Mouse (Mus musculus) liver, embryonic 14.5 days (tissue): ENCODE data around the gene Gm5965. TPM values are rescaled to one million over a fixed set of nuclear protein-coding genes. Genes with fewer than 3 reads are reported as not detected.
"Not testable (repeated sequence)": the region's sequence is repeated elsewhere in the genome, so short reads cannot be mapped to it uniquely, and the experiment has no call there.

Experiments
- ATAC-seq: fragments of 200-750 bp; cut with Nextera tagmentation; 2 replicates; pipeline ENCODE4 v1.8.0; 2017; ENCODE audit warnings: moderate number of reproducible peaks, mild to moderate bottlenecking, moderate library complexity; ENCODE audit not compliant: insufficient read depth
- DNase-seq, 3 experiments: peaks; one replicate each; pipeline ENCODE4 v3.0.0-alpha.2; 2012 to 2013; ENCODE audit warnings: low read depth in 3 of 3, low spot score in 3 of 3
- H3K27ac ChIP-seq: fragments of 300-500 bp; sonication (generic); 2 replicates; pipeline ENCODE4 v1.5.1; 2014; ENCODE audit warnings: moderate library complexity, mild to moderate bottlenecking, control low read depth, inconsistent platforms
- H3K27me3 ChIP-seq: fragments of 300-500 bp; sonication (generic); 2 replicates; pipeline ENCODE4 v1.6.1; 2014; ENCODE audit warnings: mild to moderate bottlenecking, low read length, moderate library complexity; ENCODE audit not compliant: control insufficient read depth, insufficient read depth
- H3K36me3 ChIP-seq: fragments of 300-500 bp; sonication (generic); replicated peaks from 2 replicates; pipeline ENCODE4 v1.6.1; 2014; ENCODE audit warnings: low read depth; ENCODE audit not compliant: control insufficient read depth, insufficient read depth
- H3K4me1 ChIP-seq, 2 experiments: fragments of 200-500 bp in 1 of 2; fragments of 300-500 bp in 1 of 2; sonication (generic) in 1 of 2; replicated peaks; 2 replicates each; pipeline ENCODE4 v1.6.1; 2012 to 2014; ENCODE audit warnings: antibody characterized with exemption in 1 of 2, inconsistent platforms in 1 of 2, low read length in 1 of 2; ENCODE audit not compliant: control insufficient read depth in 2 of 2, insufficient read depth in 2 of 2
- H3K4me2 ChIP-seq: fragments of 300-500 bp; sonication (generic); 2 replicates; pipeline ENCODE4 v1.6.1; 2014; ENCODE audit warnings: low read depth, mild to moderate bottlenecking, control low read depth, moderate library complexity
- H3K4me3 ChIP-seq, 2 experiments: fragments of 200-500 bp in 1 of 2; fragments of 300-500 bp in 1 of 2; sonication (generic) in 1 of 2; 2 replicates each; pipeline ENCODE4 v1.5.1; 2012 to 2014; ENCODE audit warnings: low read depth in 2 of 2, low read length in 2 of 2, mild to moderate bottlenecking in 2 of 2, control low read depth in 1 of 2, inconsistent platforms in 1 of 2, moderate library complexity in 1 of 2; ENCODE audit not compliant: insufficient read depth in 1 of 2
- H3K9ac ChIP-seq: fragments of 300-500 bp; sonication (generic); replicated peaks from 2 replicates; pipeline ENCODE4 v1.6.1; 2014; ENCODE audit warnings: mild to moderate bottlenecking, control low read depth, moderate library complexity
- H3K9me3 ChIP-seq: fragments of 300-500 bp; sonication (generic); 2 replicates; pipeline ENCODE4 v1.6.1; 2016; ENCODE audit warnings: low read length, mixed read lengths; ENCODE audit not compliant: control insufficient read depth
- CTCF ChIP-seq: IDR thresholded peaks from 2 replicates; pipeline ENCODE4 v1.5.1; 2016; ENCODE audit warnings: antibody characterized with exemption, low read depth, control low read depth
- EP300 ChIP-seq: IDR thresholded peaks from 2 replicates; pipeline ENCODE4 v1.6.1; 2016; ENCODE audit warnings: antibody characterized with exemption, low read depth
- WGBS: fragments of 180-500 bp; shearing (Covaris S2); extraction: QIAGEN DNeasy Blood & Tissue Kit; methylation state at CpG from one replicate; pipeline ENCODE4 v1.1.7; 2014; ENCODE audit not compliant: insufficient replicate concordance; 5-methylcytosine and 5-hydroxymethylcytosine counted together
- polyA plus RNA-seq, 2 experiments: library from polyadenylated mRNA; depleted of rRNA in 1 of 2; stranded (reverse) in 1 of 2; unstranded in 1 of 2; fragments of >200 nt; fragmentation: Nextera tagmentation in 1 of 2; extraction: Ambion mirVana in 1 of 2; gene quantifications; 2 replicates each; pipeline versions ENCODE4 v1.2.1 to v1.2.3; 2012 to 2014

Gene Gm5965
- polyA plus RNA-seq (2012; rRNA removed) = not detected in 2 replicates
- polyA plus RNA-seq (2014; fragmentation: Nextera tagmentation; extraction: Ambion mirVana) = not detected in 2 replicates

GRCm38 (mm10) chr16:88777596-88777995, at the start of gene Gm5965:
TSS of gene Gm5965 (plus strand) at chr16:88777896.
- Histone ChIP-seq H3K4me3 (no peak within 1 kb of the TSS), H3K27me3 (no peaks in the 10 kb centered on the region), H3K36me3 (no peaks in the 10 kb centered on the region), H3K4me1 (no peaks in the 10 kb centered on the region), H3K9me3 (no peaks in the 10 kb centered on the region), H3K9ac (no peak within 1 kb of the TSS), H3K27ac (no peak within 1 kb of the TSS), H3K4me2 (no peak within 1 kb of the TSS)
- DNase-seq (no peak), ATAC-seq (no peak)
- WGBS = 52% methylated on average over 5 of the region's 6 CpGs
- TF ChIP-seq CTCF = no peak
- no peak for TF ChIP-seq EP300

- H3K9me3 ChIP-seq = no peaks in the 10 kb centered on the region
- H3K4me1 ChIP-seq = no peaks in the 10 kb centered on the region
- no peak within 1 kb of the TSS for H3K4me2 ChIP-seq
- no peak within 1 kb of the TSS for H3K27ac ChIP-seq
- 44% methylated on average over 4 of the region's 4 CpGs for WGBS
- no peak within 1 kb of the TSS for H3K4me3 ChIP-seq
- H3K9ac ChIP-seq = no peak within 1 kb of the TSS
- H3K27me3 ChIP-seq = no peaks in the 10 kb centered on the region
- DNase-seq (no peak), ATAC-seq (no peak)
- H3K36me3 ChIP-seq = no peaks in the 10 kb centered on the region
- TF ChIP-seq EP300 = no peak
- TF ChIP-seq CTCF = no peak
Measured at GRCm38 (mm10) chr16:88728812-88729275, 48.9 kb upstream of the Gm5965 start, which contains the start of gene Krtap13-1. TSS of gene Krtap13-1 (plus strand) at chr16:88728862.

- Histone ChIP-seq H3K9ac (no peak overlapping the region), H3K4me1 (no peaks in the 10 kb centered on the region), H3K27ac (no peak overlapping the region), H3K4me3 (no peak overlapping the region), H3K27me3 (no peaks in the 10 kb centered on the region), H3K4me2 (no peak overlapping the region), H3K9me3 (no peaks in the 10 kb centered on the region), H3K36me3 (no peaks in the 10 kb centered on the region)
- ATAC-seq (no peak), DNase-seq (no peak)
- no peak for TF ChIP-seq EP300
- WGBS = 39% methylated on average over 2 of the region's 2 CpGs
Measured at GRCm38 (mm10) chr16:88735391-88735790, 42.3 kb upstream of the Gm5965 start.

GRCm38 (mm10) chr16:88744750-88745340, 32.9 kb upstream of the Gm5965 start:
- no peak for DNase-seq
- Histone ChIP-seq H3K9ac (no peak overlapping the region), H3K36me3 (no peaks in the 10 kb centered on the region), H3K4me3 (no peak overlapping the region), H3K9me3 (no peaks in the 10 kb centered on the region), H3K27ac (no peak overlapping the region), H3K27me3 (no peaks in the 10 kb centered on the region), H3K4me2 (no peak overlapping the region), H3K4me1 (no peaks in the 10 kb centered on the region)
- TF ChIP-seq CTCF (no peak), EP300 (no peak)
- ATAC-seq = no peak
- WGBS = 47% methylated on average over 4 of the region's 4 CpGs

GRCm38 (mm10) chr16:88747943-88748342, 29.8 kb upstream of the Gm5965 start:
- Histone ChIP-seq H3K27ac (no peak overlapping the region), H3K9ac (no peak overlapping the region), H3K4me2 (no peak overlapping the region), H3K9me3 (no peaks in the 10 kb centered on the region), H3K36me3 (no peaks in the 10 kb centered on the region), H3K27me3 (no peaks in the 10 kb centered on the region), H3K4me1 (no peaks in the 10 kb centered on the region), H3K4me3 (no peak overlapping the region)
- ATAC-seq (no peak), DNase-seq (no peak)
- TF ChIP-seq EP300 (no peak), CTCF (no peak)
- 54% methylated on average over 4 of the region's 4 CpGs for WGBS

GRCm38 (mm10) chr16:88751535-88751934, 26.2 kb upstream of the Gm5965 start, which contains the start of gene Krtap13:
TSS of gene Krtap13 (minus strand) at chr16:88751635.
- not testable (repeated sequence) for DNase-seq, H3K9me3 ChIP-seq, ATAC-seq, H3K9ac ChIP-seq, H3K4me1 ChIP-seq, H3K4me2 ChIP-seq, H3K27me3 ChIP-seq, H3K36me3 ChIP-seq, H3K27ac ChIP-seq, H3K4me3 ChIP-seq
- 68% methylated on average over 3 of the region's 3 CpGs for WGBS

- 55% methylated on average over 2 of the region's 3 CpGs for WGBS
- H3K4me3 ChIP-seq = not testable (repeated sequence)
Measured at GRCm38 (mm10) chr16:88758547-88758946, 19.1 kb upstream of the Gm5965 start, which contains the start of gene 2310034C09Rik. TSS of gene 2310034C09Rik (plus strand) at chr16:88758847.

More at GRCm38 (mm10) chr16:88758547-88758946, 19.1 kb upstream of the Gm5965 start, which contains the start of gene 2310034C09Rik:
- H3K4me1 ChIP-seq, H3K27ac ChIP-seq, H3K4me2 ChIP-seq, DNase-seq, H3K36me3 ChIP-seq, H3K9me3 ChIP-seq, H3K9ac ChIP-seq, H3K27me3 ChIP-seq, ATAC-seq: not testable (repeated sequence)
